Mouse (Mus musculus): ENCODE data around the gene Hmga2.

GRCm38 (mm10) chr10:120339324-120339723 is 136.9 kb downstream of the Hmga2 start:
- TF ChIP-seq CTCF (IDR thresholded peaks at IDR 0.05; ENCODE audit: low read depth) = no peak
- TF ChIP-seq EP300 (IDR thresholded peaks at IDR 0.05; ENCODE audit: low read depth) = no peak
